Mouse (Mus musculus) ovary, adult 18-20 months (tissue): ENCODE data around the gene Ccnd1.
"Not testable (repeated sequence)": the region's sequence is repeated elsewhere in the genome, so short reads cannot be mapped to it uniquely, and the experiment has no call there.

Source experiments
- DNase-seq: peaks from one replicate; pipeline ENCODE4 v3.0.0; 2022; ENCODE audit warnings: low spot score, mixed read lengths

Gene Ccnd1

DNA sequence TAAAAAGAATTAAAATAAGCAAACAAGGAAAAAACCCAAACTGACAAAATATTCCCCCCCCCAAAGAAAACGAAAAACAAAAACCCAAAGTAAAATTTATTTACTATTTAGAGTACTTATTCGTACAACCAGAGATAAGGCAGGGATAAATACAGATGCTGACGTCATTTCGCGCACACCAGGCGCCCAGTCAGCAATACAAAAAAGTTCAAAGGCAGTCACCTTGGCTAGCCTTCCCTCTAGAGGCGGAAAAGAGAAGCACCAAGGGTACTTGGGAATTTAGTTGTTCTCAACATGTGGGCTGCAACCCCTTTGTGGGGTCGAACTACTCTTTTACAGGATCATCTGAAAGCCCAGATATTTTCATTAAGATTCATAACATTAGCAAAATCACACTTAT, 31.9 kb downstream of the Ccnd1 start:
- no peak for DNase-seq

DNA sequence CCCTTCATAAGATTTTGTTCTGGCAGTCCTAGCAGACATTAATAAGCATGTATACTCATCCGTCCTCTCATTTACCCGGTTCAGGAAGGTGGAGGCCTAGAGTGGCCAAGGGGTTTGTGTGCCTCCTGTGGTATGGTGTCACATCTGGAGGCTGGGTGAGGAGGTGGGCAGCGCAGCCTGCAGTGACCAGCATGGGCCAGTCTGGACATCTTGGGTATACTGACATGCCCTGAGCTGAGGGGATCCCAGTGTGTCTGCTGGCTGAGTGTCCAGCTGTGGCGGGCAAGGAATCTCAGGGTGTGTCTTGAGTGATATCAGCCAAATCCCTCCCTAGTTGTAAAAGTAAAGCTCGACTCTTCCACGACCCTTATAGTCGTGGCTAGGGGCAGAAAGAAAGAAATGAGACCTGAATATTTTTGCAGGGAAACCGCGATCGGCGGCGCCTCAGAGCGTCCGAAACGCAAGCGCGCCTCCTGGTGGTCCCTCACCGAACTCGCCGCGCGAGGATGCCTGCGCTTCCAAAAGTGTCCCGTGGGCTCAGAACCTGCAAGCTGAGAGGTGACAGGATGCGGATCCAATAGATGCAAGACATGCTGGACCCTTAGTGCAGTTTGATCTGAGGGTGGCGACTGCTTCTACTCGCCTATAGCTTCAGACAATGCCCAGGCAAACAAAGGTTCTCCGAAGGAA, 32.9 kb downstream of the Ccnd1 start:
- DNase-seq = no peak

DNA sequence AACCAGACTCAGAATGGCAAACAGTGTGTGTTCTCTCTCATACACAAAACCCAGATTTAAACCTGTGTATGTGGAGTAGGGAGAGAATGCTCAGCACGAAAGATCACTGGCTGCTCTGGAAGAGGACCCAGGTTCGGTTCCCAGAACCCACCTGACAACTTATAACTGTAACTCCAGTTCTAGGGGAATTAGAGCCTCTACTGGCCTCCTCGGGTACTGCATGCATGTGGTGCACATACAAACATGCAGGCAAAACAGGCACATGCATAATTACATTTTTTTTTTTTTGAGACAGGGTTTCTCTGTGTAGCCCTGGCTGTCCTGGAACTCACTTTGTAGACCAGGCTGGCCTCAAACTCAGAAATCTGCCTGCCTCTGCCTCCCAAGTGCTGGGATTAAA, 34.2 kb downstream of the Ccnd1 start:
- DNase-seq = not testable (repeated sequence)

DNA sequence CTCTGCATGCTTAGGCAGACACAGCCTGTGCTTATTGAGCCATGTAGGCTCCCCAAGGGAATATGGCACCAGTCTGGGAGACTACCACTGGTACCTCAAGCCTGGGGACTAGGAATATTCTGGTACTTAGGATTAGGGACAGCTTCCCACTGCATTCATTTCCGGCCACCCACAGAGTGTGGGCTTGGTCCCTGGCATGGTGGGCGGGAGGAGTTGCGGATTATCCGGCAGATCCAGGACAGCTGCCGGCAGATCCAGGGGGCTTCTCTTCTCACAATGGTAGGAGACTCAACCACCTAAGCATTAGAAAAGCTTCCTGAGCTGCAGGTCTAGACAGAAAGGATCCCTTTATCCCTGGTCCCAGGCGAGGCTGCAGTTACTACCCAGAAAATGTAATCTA, 41.2 kb downstream of the Ccnd1 start:
- no peak for DNase-seq

DNA sequence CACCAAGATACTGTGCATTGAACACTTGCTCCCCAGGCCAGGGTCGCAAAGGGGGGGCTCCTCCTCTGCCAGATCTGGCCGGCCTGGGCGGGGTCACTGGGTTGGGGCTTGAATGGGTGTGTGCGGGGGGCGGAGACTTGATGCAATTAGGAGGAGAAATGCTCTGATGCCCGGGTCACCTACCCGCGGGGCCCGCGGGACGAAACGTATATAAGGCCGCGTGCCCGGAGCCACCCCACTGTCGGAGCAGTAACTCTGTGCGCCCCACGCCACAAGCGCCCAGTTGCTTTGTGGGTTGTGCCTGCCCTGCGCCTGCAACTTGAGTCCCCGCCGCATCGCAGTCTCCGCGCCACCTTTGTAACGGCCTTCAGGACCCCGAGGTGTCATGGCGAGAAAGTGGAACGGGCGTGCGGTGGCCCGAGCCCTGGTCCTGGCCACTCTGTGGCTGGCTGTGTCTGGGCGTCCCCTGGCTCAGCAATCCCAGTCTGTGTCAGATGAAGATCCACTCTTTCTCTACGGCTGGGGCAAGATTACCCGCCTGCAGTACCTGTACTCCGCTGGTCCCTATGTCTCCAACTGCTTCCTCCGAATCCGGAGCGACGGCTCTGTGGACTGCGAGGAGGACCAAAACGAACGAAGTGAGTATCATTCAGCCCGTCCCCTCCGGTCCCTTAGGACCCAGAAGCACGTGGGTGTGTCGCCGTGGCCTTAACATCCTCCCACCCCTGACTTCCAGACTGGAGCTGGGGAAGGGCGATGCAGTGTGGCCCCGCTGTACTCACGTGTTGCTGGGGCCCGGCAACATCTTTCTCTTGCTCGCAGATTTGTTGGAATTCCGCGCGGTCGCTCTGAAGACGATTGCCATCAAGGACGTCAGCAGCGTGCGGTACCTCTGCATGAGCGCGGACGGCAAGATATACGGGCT, 43.2 kb downstream of the Ccnd1 start, which contains the start of gene Fgf15:
TSS of gene Fgf15 (plus strand) at position 238 of the 925 bp plus-strand sequence.
- DNase-seq = no peak

DNA sequence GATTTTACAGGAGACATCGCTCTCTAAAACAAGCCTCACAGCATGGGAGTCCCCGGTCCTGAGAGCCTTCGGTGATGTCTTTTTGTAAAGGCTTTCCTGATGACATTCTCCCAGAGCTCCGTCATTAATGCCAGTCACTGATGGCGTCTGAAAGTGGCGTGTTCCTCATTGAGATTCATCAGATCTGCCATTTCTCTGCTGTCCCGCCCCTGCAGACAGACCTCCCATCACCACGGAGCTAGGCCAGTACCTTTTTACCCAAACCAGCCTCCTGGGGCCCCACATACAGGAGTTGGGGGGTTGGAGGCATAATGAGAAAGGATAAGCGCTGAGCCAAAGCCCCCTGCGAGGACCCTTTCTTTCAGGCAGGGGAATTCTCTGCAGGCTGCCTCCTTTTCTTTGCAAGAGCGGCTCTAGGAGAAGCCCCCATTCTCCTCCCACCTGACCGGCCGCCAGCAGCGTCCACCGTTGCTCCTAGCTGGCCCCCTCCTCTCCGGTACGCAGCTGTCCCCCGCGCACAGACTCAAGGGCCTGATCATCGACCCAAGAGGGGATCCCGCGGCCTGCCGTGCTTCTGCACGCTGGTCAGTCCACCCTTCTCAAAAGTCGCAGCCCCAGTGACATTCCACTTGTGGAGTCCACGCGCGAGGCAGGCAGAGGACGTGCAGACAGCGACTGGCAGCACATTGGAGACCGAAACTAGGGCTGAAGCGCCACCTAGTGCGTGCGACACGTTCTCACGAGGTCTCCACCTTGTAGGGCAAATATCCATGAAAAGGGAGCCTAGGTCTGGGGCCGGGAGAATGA, 44.2 kb downstream of the Ccnd1 start:
- peak; percentile 29 for DNase-seq

DNA sequence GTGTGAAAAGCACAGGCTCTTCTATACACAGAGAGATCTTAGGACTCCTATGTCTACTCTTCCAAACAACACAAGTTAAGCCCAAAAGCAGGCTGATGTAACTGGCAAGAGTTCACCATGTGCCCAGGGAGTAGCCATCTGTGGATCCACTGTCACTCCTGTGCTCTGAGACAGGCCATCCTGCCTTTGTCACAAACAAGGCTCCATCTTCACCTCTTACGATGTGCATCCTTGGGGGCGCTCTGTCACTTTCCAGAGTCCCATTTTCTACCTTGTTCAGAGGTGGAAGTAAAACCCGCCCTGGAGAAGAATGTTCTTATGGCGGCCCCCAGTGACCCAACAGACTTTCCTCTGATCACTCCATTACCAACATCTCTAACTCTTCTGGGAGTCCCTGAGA, 45.0 kb downstream of the Ccnd1 start:
- DNase-seq = no peak

DNA sequence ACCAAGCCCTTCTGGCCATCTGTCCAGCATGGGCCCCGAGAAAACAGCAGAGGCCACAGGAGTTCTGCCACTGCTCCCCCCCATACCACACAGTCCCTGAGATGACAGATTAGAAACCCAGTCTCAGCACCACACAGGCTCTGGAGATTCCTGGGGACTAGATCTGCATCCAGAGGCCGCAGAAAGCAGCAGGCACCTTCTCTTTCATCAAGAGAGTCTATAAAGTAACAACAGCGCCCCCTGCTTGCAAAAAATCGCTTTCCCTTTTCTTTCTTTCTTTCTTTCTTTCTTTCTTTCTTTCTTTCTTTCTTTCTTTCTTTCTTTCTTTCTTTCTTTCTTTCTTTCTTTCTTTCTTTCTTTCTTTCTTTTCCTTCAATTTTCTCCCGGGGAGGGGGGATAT, 45.5 kb downstream of the Ccnd1 start:
- no peak for DNase-seq

DNA sequence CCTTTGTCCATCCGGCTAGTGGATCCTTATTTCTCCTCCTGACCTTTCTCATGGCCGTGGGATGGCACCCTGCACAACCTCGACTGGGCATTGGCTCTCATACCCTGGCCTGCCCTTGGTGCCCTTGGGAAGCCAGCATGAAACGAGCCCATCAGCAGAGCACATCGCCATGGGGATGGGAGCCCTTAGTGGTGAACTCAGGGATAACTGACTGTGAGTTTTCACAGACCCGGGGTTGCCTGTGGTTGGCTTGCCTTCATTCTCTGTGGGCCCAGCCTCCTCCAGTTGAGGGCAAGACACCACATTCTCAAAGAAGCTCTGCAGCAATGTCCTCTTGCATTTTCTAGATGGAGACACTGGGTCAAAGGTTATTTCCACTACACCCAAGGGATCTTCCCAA, 47.4 kb downstream of the Ccnd1 start:
- DNase-seq = no peak

DNA sequence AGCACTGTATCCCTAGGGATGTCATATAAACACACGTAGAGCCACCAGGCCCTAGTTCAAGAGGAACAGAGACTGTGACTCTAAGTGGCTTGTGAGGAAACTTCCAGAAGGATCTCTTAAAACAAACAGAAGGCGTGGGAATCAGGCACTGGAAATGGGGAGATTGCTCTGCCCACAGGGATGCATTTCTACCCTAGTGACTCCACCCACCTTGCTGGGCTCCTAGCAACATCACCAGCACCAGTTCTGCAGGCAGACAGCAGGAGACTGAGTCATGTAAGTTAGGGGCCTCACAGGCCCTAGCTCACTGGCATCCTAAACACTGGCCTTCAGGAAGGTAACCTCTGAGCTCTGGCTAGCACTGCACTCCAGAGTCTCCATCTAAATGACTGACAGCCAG, 47.9 kb downstream of the Ccnd1 start:
- DNase-seq = no peak

DNA sequence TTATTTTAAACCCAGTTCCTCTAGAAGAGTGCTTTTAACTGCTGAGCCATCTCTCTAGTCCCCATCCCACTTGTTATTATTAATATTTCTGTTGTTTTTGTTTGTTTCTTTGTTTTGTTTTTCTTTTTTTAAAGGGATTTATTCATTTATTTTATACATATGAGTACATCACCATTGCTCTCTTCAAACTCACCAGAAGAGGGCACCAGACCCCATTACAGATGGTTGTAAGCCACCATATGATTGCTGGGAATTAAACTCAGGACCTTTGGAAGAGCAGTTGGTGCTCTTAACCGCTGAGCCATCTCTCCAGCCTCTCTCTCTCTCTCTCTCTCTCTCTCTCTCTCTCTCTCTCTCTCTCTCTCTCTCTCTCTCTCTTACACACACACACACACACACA, 49.1 kb downstream of the Ccnd1 start:
- not testable (repeated sequence) for DNase-seq

DNA sequence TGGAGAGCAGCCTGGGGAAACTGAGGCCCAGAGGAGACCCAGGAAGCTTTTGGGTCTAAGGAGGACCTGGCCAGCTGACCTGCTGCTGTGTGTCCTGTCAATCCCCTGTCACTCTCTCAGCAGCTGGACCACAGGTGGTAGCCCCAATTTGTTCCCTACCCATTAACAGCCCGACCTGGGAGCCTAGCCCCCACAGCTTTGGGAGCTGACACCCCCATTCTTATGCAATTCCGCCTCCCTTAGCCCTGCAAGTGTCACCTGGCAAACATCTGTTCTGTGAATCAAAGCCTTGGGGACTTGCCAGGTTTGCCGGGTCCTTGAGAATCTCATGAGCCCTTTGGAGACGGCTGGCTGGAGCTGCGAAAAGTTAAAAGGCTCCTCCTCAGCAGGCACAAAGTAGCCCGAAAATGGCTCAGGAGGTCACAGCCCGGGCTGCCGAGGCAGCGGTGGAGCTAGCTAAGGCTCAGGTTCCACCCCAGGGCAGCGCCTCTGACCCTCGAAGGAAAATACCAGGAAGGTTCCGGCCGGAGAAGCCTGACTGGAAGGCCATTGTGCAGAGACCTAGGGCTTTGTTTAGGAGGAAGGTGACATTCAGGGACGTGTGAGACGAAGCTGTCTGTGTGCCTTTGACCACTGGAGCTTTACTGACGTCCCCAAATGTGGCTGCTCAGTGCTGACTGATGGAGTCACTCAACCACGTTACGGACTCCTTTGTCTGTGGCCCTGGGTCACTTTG, 51.0 kb downstream of the Ccnd1 start:
- no peak for DNase-seq

DNA sequence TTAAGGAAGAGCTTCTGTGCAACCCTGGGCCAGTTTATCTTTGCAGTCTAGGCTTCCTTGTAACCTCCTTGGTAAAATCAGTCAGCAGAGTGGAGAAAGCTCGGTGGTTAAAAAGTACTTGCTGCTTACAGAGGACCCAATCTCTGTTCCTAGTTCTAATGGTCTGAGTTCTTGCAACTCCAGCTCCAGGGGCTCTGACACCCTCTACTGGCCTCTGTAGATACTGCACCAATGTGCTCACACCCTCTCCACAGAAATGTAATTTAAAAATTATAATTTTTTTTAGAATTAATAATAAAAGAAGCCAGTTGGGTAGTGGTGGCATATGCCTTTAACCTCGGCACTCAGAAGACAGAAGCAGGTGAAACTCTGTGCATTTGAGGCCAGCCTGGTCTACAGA, 52.1 kb downstream of the Ccnd1 start:
- no peak for DNase-seq

DNA sequence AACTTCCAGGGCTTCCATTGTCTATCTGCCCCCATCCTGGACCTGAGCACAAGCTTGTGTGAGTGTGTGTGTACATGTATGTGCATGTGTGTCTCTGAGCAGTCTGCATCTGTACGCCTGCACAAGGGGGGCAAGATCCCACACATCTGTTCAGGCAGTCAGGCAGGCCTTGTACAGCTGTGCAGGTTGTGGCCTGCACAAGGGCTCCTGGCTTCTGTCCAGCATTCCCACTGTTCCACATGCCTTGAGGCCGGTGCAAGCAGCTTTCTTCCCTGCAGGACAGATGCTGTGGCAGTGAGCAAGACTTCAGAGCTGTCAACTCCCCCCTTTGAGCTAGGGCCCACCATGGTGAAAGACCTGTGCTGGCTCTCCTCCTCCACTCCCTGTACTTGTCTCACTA, 56.6 kb downstream of the Ccnd1 start:
- DNase-seq = no peak
